ENCODE assay signal across 19 mouse cellular contexts in genomic region chr16:11833474-11833873, GRCm38 (mm10).
"Had no signal": no experiment of that assay in that cellular context is flagged by ENCODE, and none has a peak within 500 bp of the region (broad histone marks: within the 10 kb centered on the region; RNA-seq: fewer than 3 reads in every experiment).

No protein-coding gene starts in this region.

- ATAC-seq: midbrain, embryonic 16.5 days had no signal

- H3K9me3 ChIP-seq: midbrain, embryonic 10.5 days; midbrain, embryonic 12.5 days; neural tube, embryonic 13.5 days; neural tube, embryonic 15.5 days; stomach, embryonic 15.5 days had no signal

- H3K4me2 ChIP-seq: lung, embryonic 14.5 days; midbrain, embryonic 12.5 days; neural tube, embryonic 13.5 days; neural tube, embryonic 15.5 days; stomach, embryonic 15.5 days had no signal

- H3K9ac ChIP-seq: lung, embryonic 14.5 days; midbrain, embryonic 12.5 days; neural tube, embryonic 13.5 days; neural tube, embryonic 15.5 days; stomach, embryonic 15.5 days had no signal

- H3K27me3 ChIP-seq: midbrain, embryonic 12.5 days; neural tube, embryonic 13.5 days; neural tube, embryonic 15.5 days; stomach, embryonic 15.5 days had no signal

- H3K36me3 ChIP-seq: midbrain, embryonic 10.5 days; midbrain, embryonic 12.5 days; neural tube, embryonic 13.5 days; neural tube, embryonic 15.5 days; stomach, embryonic 15.5 days had no signal

- H3K4me1 ChIP-seq: midbrain, embryonic 10.5 days; midbrain, embryonic 12.5 days; neural tube, embryonic 13.5 days; neural tube, embryonic 15.5 days; stomach, embryonic 15.5 days had no signal

- DNase-seq: lung, embryonic 14.5 days; lung, postnatal 10 days; lung, postnatal 4 days; midbrain, embryonic 14.5 days; retina, postnatal 1 day; right cerebral cortex, adult 18-20 months; right cerebral cortex, postnatal 25 days; right cerebral cortex, postnatal 4 days; thymus, adult 2 months; thymus, postnatal 25 days; thymus, postnatal 4 days had no signal

- H3K4me3 ChIP-seq: midbrain, embryonic 10.5 days; midbrain, embryonic 12.5 days; myocyte; neural tube, embryonic 13.5 days; neural tube, embryonic 15.5 days; stomach, embryonic 15.5 days had no signal

- H3K27ac ChIP-seq: midbrain, embryonic 10.5 days; midbrain, embryonic 12.5 days; neural tube, embryonic 13.5 days; neural tube, embryonic 15.5 days; stomach, embryonic 15.5 days; stomach, postnatal 0 days had no signal
